Mouse (Mus musculus) midbrain, postnatal 0 days (tissue): Measurements from ENCODE around the gene Meis2. TPM values are rescaled to one million over a fixed set of nuclear protein-coding genes. Genes with fewer than 3 reads are reported as not detected.

Source experiments
- ATAC-seq: fragments of 200-750 bp; cut with Nextera tagmentation; 2 replicates; pipeline ENCODE4 v1.8.0; 2017; ENCODE audit warnings: moderate number of reproducible peaks, mild to moderate bottlenecking, moderate TSS enrichment, moderate library complexity; ENCODE audit not compliant: low FRiP score
- DNase-seq: peaks from one replicate; pipeline ENCODE4 v3.0.0-alpha.2; 2015; ENCODE audit warnings: low spot score
- H3K27ac ChIP-seq: fragments of 300-500 bp; sonication (generic); 2 replicates; pipeline ENCODE4 v1.5.1; 2014; ENCODE audit warnings: low read depth, mild to moderate bottlenecking, low read length, mixed read lengths
- H3K27me3 ChIP-seq: fragments of 300-500 bp; sonication (generic); 2 replicates; pipeline ENCODE4 v1.6.1; 2014; ENCODE audit warnings: low read length, control low read depth, mixed read lengths; ENCODE audit not compliant: insufficient read depth
- H3K36me3 ChIP-seq: fragments of 300-500 bp; sonication (generic); 2 replicates; pipeline ENCODE4 v1.6.1; 2014; ENCODE audit warnings: low read length, control low read depth, mixed read lengths; ENCODE audit not compliant: insufficient read depth
- H3K4me1 ChIP-seq: fragments of 300-500 bp; sonication (generic); 2 replicates; pipeline ENCODE4 v1.6.1; 2014; ENCODE audit warnings: mild to moderate bottlenecking, control low read depth, antibody characterized with exemption, low read length, mixed read lengths; ENCODE audit not compliant: insufficient read depth
- H3K4me2 ChIP-seq: fragments of 300-500 bp; sonication (generic); 2 replicates; pipeline ENCODE4 v1.6.1; 2014; ENCODE audit warnings: low read depth, mild to moderate bottlenecking, low read length, mixed read lengths; ENCODE audit not compliant: poor library complexity, severe bottlenecking
- H3K4me3 ChIP-seq: fragments of 300-500 bp; sonication (generic); 2 replicates; pipeline ENCODE4 v1.5.1; 2014; ENCODE audit warnings: low read depth, mild to moderate bottlenecking, low read length, moderate library complexity
- H3K9ac ChIP-seq: fragments of 300-500 bp; sonication (generic); replicated peaks from 2 replicates; pipeline ENCODE4 v1.6.1; 2014; ENCODE audit warnings: mild to moderate bottlenecking, low read length, moderate library complexity, mixed read lengths; ENCODE audit not compliant: poor library complexity, severe bottlenecking
- H3K9me3 ChIP-seq: fragments of 300-500 bp; sonication (generic); 2 replicates; pipeline ENCODE4 v1.6.1; 2016; ENCODE audit warnings: low read length, control low read depth
- CTCF ChIP-seq: IDR thresholded peaks from 2 replicates; pipeline ENCODE4 v1.5.1; 2016; ENCODE audit warnings: antibody characterized with exemption, mild to moderate bottlenecking
- WGBS: fragments of 180-500 bp; shearing (Covaris S2); extraction: QIAGEN DNeasy Blood & Tissue Kit; methylation state at CpG from one replicate; pipeline ENCODE4 v1.1.7; 2014; 5-methylcytosine and 5-hydroxymethylcytosine counted together
- polyA plus RNA-seq: library from polyadenylated mRNA; unstranded; fragments of >200 nt; fragmentation: Nextera tagmentation; extraction: Ambion mirVana; gene quantifications from 2 replicates; pipeline ENCODE4 v1.2.1, GENCODE M21; 2015
- total RNA-seq: library from RNA; depleted of rRNA; stranded (reverse); fragments of >200 nt; gene quantifications from 2 replicates; pipeline ENCODE4 v1.2.3, GENCODE M21; 2014

The Meis2 gene
- total and polyA plus RNA-seq, 2 experiments from 2014 or later: 52.1 to 147 TPM

DNA sequence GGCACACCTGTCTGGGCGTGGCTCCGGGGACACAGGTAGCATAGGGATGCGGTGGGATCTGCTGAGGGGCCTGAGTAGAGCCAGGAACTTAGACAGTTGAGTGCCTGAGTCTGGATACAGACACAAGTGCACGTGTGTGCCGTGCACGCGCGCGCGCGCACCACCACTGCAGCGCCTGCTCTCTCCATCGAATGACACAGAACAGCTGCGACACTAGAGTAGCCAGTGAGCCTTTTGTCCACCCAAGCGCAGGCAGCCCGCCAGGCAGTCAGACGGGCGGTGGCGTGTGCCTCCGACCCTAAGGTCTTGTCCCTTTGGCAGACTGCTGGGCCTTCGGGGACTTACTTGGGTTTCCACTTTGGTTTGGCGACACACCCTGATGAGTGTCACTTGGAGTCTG is 213.0 kb downstream of the Meis2 start:
- ATAC-seq (peak; percentile 68), DNase-seq (peak; percentile 82)
- 2% methylated on average over 22 of the region's 22 CpGs for WGBS
- Histone ChIP-seq H3K27ac (no peak overlapping the region), H3K4me1 (peaks cover 3% of the 10 kb centered on the region; the same call in 1 of the 2 replicates), H3K9me3 (no peaks in the 10 kb centered on the region), H3K9ac (0 out of 2 replicates have a peak overlapping the region, but pooled peaks have one; percentile 36), H3K27me3 (peaks cover 20% of the 10 kb centered on the region), H3K36me3 (no peaks in the 10 kb centered on the region), H3K4me2 (peak overlapping the region; percentile 49), H3K4me3 (peak overlapping the region; percentile 26)
- no peak for TF ChIP-seq CTCF

DNA sequence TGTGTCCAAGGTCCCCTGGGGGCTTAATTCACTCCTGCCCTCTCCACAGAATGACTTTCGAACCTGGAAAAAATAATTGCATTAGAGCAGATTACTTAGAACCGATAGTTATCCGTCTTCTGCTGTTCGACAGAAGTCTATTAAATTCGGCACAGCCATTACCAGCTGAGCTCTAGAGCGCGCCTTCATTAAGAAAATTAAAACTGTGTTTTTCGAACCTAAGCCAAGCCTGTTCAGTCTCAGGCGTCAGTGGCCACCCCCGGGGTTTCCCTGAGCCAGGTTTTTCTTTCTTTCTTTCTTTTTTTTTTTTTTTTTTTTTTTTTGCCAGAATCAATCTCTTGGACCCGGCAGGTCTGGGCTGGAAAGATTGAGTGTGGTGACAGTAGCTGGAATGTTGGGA is 213.5 kb downstream of the Meis2 start:
- Histone ChIP-seq H3K36me3 (no peaks in the 10 kb centered on the region), H3K27me3 (peaks cover 18% of the 10 kb centered on the region), H3K9ac (no peak overlapping the region), H3K27ac (no peak overlapping the region), H3K4me2 (peak overlapping the region; percentile 49), H3K9me3 (no peaks in the 10 kb centered on the region), H3K4me1 (peaks cover 3% of the 10 kb centered on the region; the same call in 1 of the 2 replicates), H3K4me3 (peak overlapping the region; percentile 26)
- TF ChIP-seq CTCF: no peak
- no peak for ATAC-seq
- no peak for DNase-seq
- WGBS: 14% methylated on average over 11 of the region's 11 CpGs

DNA sequence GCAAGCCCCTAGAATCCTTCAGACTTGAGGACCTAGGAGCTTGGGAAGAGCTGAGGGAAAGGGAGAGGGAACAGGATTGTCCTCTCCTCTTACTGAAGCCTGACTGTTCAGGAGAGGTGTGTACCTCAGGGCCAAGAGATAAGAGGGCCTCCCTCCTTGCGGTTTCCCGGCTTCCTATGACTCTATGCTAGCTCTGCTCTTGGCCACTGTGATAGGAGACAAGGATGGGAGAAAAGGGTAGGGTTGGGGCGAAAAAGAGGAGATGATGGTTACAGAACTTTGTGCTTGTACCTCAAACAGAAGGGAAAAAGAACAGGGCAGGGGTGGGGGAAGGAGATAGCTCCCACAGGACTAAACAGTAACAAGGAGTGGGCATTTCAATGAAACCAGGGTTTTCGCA is 214.7 kb downstream of the Meis2 start:
- Histone ChIP-seq H3K4me1 (peaks cover 3% of the 10 kb centered on the region; the same call in 1 of the 2 replicates), H3K9me3 (no peaks in the 10 kb centered on the region), H3K27ac (no peak overlapping the region), H3K27me3 (peaks cover 17% of the 10 kb centered on the region), H3K4me2 (no peak overlapping the region), H3K4me3 (no peak overlapping the region), H3K9ac (no peak overlapping the region), H3K36me3 (no peaks in the 10 kb centered on the region)
- DNase-seq: no peak
- no peak for ATAC-seq
- no peak for TF ChIP-seq CTCF
- WGBS: 95% methylated on average over 4 of the region's 4 CpGs

DNA sequence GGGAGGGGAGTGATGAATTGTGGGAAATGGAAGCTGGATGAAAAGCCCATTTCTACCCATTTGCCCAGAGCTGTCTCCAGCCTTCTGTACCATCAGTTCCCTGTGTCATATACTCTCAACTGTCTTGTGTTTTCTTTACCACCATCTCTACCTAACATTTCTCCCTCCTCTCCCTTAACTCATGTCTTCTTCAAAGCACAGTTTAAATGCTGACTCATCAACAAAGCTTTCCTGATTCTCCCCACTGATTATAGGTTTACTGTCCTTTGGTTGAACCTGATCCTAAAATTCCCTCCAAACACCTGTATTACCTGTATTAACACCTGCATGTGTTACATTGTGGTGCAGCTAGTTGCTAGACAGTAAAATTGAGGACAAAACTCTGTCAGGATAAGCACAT is 222.8 kb downstream of the Meis2 start:
- no peak for TF ChIP-seq CTCF
- no peak overlapping the region for H3K27ac ChIP-seq
- H3K4me2 ChIP-seq: no peak overlapping the region
- ATAC-seq (no peak), DNase-seq (no peak)
- no peaks in the 10 kb centered on the region for H3K4me1 ChIP-seq
- H3K4me3 ChIP-seq: no peak overlapping the region
- H3K9me3 ChIP-seq: no peaks in the 10 kb centered on the region
- H3K27me3 ChIP-seq: no peaks in the 10 kb centered on the region
- no peak overlapping the region for H3K9ac ChIP-seq
- no peaks in the 10 kb centered on the region for H3K36me3 ChIP-seq

DNA sequence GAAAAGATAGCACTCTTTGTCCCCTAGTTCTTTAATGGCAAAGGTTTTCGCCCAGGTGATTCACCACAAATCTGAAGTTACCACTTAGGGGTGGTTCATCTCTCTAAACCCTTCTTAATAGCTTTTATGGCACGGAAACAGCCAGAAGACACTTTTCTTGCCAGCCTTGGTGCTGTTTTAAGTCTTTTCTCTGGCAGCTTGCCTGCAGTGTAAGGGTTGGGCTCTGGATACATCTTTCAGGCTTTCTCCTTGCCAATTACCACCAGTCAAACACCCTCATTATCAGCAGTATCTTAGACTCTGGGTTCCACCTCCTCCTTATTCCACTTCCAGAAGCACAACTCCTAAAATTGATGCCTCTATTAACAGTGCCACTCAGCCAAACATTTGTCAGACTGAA is 229.6 kb downstream of the Meis2 start:
- DNase-seq (peak; percentile 8), ATAC-seq (no peak)
- Histone ChIP-seq H3K36me3 (no peaks in the 10 kb centered on the region), H3K9me3 (no peaks in the 10 kb centered on the region), H3K9ac (no peak overlapping the region), H3K4me1 (no peaks in the 10 kb centered on the region), H3K27me3 (no peaks in the 10 kb centered on the region), H3K4me2 (no peak overlapping the region), H3K4me3 (no peak overlapping the region), H3K27ac (no peak overlapping the region)
- TF ChIP-seq CTCF: no peak
- WGBS: 81% methylated on average over 2 of the region's 2 CpGs

DNA sequence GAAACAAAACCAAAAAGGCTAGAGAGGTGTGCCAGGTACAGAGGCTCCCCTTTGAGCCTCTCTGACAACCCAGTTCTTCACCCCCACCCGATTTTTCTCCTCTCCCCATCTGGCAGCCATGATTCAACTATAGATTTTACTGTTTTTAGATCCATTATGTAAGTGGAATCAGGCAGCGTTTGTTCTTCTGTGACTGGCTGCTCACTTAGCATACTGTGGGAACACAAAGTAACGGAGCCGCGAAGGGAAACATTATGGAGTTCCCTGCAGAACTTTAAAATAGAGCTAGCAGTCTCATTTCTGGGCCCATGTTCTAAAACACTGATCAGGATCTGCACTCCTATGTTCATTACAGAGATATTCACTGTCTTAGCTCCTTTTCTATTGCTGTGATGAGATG is 243.3 kb downstream of the Meis2 start:
- H3K9me3 ChIP-seq: no peaks in the 10 kb centered on the region
- no peaks in the 10 kb centered on the region for H3K36me3 ChIP-seq
- no peak overlapping the region for H3K4me3 ChIP-seq
- no peaks in the 10 kb centered on the region for H3K4me1 ChIP-seq
- DNase-seq: no peak
- no peak for TF ChIP-seq CTCF
- no peak overlapping the region for H3K4me2 ChIP-seq
- H3K9ac ChIP-seq: no peak overlapping the region
- ATAC-seq: no peak
- 90% methylated on average over 5 of the region's 5 CpGs for WGBS
- no peak overlapping the region for H3K27ac ChIP-seq
- H3K27me3 ChIP-seq: no peaks in the 10 kb centered on the region
